Mouse (Mus musculus) adrenal gland, adult 2 months (tissue): Measurements from ENCODE around the gene Map3k4. TPM values are rescaled to one million over a fixed set of nuclear protein-coding genes. Genes with fewer than 3 reads are reported as not detected.
A peak's percentile ranks its signal among the peaks of the same experiment; 100 is the strongest.

ENCODE experiments used
- DNase-seq: peaks from one replicate; pipeline ENCODE4 v3.0.0; 2021
- long read RNA-seq: library from polyadenylated mRNA; stranded (forward); transcript quantifications from one replicate; pipeline ENCODE4 v2.0.0, GENCODE M21; 2021
- polyA plus RNA-seq: library from polyadenylated mRNA; depleted of rRNA; stranded (reverse); fragments of >200 nt; gene quantifications from 2 replicates; pipeline ENCODE4 v1.2.3, GENCODE M21; 2012; rRNA removed
- total RNA-seq, 2 experiments: library from RNA; stranded (reverse); gene quantifications; 2 replicates each; pipeline ENCODE4 v1.2.3; 2021

Map3k4 gene
- total RNA-seq, result 10 to 100 TPM; 24.6 to 30.7 TPM
- 51.3 and 52.1 TPM in 2 replicates for polyA plus RNA-seq
- long read RNA-seq, full-length matches to known transcripts, result 7 of 15 reads
- long read RNA-seq, partial matches to known transcripts, result 7 of 15 reads
- long read RNA-seq, other reads (novel, unspliced or antisense), result 1 of 15 reads

DNA sequence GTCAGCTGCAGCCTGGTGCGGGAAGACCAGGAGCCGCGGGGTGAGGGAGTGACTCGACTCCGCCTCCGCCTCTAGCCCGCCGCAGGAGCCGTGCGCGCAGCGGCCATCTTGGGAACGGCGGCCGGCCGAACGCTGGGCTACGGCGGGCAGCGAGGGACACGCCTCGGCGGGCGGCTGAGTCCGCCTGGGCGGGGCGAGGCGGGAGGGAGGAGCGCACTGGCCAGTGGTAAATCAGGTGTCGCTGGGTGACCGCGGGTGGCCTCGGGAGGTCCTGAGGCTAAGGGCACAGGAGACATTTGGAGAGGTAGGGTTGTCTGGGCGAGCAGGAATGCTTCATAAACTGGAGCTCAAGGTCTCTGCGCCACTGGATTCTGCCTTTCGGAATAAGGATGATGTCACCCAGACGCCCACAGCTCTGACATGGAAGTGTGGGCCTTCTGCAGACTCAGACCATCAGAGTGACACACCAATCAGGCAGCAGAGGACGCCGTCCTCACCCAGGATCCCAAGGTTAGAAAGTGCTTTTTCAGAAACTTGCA, at the start of gene Map3k4:
Map3k4 (minus strand) TSS at position 134 of the 539 bp plus-strand sequence.
- peak; percentile 98 for DNase-seq

DNA sequence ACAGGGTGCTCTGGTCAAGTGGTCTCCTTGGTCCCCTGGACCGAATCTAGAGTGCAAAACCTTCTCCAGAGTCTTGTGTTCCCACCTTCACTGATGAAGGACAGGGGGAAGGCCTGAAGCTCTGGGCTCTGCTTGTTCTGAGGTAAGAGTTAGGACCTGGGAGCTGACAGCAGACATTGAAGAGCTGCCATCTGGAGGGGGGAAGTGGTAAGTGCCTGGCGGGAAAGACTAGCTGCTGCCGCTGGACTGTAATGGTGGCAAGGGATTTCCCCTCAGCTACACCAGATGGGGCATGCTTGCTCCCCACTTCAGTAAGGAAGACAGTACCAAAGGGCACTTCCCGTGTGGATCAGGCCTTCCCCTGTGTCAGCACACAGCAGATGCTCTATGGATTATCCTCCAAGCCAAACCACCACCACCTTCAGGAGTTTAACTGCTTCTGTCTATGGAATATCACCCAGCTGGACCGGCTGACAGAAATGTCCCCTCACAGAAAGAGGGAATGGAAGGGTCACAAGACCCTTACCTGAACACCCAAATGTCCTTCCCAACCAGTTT, 48.9 kb upstream of the Map3k4 start:
- peak; percentile 76 for DNase-seq

GRCm38 (mm10) chr17:12364426-12364735, 45.8 kb upstream of the Map3k4 start:
- no peak for DNase-seq

- DNase-seq, result no peak
Measured at GRCm38 (mm10) chr17:12363601-12364425, 45.2 kb upstream of the Map3k4 start.

DNA sequence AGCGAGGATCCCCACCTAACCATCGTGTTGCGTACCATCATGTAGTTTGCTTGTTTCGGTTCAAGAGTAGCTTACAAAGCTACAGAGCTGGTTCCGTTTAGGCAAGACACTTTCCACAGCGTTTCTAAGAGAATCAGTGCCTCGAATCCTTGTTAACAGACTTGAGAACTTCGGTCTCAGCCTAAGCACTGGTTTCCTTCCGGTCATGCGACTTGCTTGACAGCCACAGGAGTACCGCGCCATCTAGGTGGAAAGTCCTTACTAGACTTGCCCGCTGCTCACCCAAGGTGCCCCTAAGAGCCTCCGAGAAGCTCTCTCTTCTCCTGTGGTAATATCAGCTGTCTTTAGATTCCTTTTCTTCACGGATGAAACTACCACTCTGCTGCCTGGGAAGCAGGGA, 41.3 kb upstream of the Map3k4 start:
- no peak for DNase-seq

GRCm38 (mm10) chr17:12352781-12353180, 34.2 kb upstream of the Map3k4 start:
- no peak for DNase-seq

GRCm38 (mm10) chr17:12351564-12351963, 33.0 kb upstream of the Map3k4 start:
- no peak for DNase-seq

GRCm38 (mm10) chr17:12347462-12347861, 28.9 kb upstream of the Map3k4 start:
- no peak for DNase-seq

DNA sequence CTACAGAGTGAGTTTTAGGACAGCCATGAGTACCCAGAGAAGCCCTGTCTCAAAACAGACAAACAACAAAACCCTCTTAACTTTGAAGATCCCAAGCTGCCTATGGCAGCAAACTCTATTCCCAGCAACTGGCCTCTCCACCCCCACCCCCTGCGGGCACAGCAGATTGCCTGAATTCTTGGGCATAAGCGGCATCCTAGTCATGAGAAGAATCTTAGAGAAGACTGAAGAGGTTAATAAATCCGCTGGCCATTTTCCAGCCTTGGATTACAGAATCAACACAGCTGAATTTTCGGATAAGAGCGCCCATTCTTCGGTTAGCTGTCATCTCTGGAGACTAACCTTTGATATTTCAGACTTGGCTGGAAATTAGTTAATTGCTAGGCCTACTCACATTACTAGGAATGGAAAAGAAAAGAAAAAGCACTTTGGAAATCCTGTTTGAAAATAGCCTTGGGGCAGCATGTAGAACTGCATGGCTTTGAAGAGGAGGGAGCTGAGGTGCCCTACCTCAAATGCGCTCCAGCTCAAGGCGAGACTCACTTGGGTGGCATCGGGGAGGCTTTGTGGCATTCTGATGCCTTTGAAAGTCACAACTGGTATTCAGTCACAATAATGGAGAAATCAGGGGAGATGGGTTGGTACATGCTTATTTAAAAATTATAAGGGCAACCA, 25.2 kb upstream of the Map3k4 start:
- no peak for DNase-seq

- DNase-seq, result no peak
Measured at GRCm38 (mm10) chr17:12337156-12337555, 18.6 kb upstream of the Map3k4 start.

DNA sequence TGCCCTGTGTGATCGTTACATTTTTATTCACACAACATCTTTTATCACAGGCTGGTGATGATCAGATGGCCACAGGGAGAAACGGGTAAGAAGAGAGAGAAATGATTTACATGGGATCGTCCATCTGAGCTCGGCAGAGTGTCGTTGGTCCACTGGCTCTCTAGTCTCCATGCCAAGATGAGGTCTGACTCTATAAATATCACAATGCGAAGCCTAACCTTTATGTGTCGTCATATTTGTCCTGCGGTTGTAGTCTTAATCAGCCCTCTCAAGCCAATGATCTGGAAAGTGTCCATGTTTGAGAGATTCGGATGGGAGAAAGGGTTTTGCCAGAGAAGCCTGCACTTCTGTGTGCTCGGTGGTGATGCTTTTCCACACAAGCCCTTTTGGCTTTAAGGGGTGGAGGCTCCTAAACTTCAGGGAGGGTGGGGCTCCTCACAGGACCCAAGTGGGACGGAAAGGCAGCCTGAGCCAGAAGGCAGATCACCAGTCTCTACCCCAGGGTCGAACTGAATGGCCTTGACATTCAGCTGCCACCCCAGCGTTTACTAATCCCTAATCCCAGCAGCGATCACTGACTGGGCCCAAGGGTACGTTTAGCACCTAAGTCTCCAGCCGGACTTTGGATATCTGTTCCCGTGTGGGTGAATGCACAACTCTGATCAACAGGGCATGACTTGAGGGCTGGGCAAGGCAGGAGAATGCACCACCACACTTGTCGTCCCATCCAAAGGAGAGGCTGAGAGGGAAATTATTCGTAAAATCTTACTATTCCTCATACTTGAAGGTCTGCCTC, 17.7 kb upstream of the Map3k4 start:
- DNase-seq, result no peak

- DNase-seq, result no peak
Measured at GRCm38 (mm10) chr17:12335115-12335514, 16.5 kb upstream of the Map3k4 start.

DNA sequence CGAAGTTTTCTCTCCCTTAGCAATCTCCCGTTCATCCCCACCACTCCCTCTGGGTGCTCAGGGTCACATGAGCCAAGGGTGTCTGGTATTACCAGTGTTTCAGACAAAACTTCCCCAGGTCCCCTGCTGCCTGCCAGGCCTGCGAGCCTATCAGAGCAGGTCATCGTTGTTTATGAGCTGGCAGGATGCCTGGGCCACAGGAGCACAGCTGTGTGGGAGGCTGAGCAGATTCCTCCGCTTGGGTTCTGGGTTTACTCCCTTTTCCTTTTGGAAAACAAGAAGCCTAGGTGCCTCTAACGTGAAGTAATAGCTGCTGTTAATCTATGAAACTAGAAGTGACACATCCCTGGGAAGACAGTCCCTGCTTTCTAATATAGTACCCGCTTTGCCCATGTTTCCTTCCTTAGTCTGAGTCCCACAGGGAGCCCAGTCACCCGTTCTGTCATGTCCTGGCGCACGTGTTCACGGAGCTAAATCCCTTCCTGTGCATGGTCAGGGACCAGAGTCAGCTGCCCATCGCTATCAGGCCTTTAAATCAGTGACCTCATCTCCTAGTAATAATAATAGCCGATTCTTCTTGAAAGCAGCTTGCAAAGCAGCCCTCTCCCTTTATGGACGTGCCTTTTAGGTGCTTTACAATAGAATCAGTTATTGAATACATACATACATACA, 9.4 kb upstream of the Map3k4 start:
- peak; percentile 86 for DNase-seq

GRCm38 (mm10) chr17:12319786-12320185, 1.2 kb upstream of the Map3k4 start:
- DNase-seq, result no peak

DNA sequence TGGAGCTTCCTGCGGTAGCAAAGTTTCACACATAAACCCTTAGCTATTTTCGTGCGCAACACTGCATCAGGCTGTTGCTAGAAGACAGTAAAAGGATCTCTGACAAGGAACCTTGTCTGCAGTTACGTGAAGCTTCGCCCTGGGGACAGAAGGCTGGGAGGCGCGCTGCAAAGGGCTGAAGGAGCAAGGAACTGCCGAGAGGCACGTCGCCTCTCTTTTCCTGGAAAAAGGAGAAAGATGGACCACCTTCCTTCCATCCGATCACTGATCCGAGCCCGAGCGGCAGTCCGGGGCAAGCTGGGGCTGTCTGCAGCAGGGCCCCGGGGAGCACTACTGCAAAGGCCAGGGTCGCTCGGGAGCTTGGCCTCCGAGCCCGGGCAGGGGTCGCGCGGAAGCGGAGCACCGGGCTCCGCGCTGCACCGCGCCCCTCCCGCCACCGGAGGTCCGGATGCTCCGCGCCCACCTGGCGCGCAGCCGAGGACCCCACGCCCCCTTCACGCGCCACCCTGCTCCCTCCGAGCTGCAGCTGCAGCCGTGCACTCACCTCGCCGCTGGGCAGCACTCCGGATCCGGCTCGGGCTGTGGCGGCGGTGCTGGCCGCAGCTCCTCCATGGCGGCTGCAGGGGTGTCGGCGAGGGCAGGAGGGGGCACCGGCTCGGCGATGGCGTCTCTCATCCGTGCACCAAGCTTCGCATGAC, 493 bp downstream of the Map3k4 start:
- no peak for DNase-seq

DNA sequence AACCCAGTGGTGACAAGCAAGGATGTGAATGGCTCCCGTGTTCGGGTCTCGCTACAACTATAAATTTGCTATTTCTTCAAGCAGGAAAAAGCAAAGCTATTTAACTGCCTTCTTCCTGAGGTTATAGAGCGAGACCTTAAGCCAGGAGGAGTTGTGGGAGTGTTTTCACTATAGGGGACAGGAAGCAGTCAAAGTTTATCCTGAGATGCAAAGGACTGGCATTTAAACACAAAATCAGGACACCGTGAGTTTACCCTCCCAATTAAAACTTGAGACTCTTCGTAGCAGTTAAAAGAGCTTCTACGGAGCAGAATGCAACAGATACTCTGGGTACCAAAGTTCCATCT, 1.0 kb downstream of the Map3k4 start:
- DNase-seq, result no peak

DNA sequence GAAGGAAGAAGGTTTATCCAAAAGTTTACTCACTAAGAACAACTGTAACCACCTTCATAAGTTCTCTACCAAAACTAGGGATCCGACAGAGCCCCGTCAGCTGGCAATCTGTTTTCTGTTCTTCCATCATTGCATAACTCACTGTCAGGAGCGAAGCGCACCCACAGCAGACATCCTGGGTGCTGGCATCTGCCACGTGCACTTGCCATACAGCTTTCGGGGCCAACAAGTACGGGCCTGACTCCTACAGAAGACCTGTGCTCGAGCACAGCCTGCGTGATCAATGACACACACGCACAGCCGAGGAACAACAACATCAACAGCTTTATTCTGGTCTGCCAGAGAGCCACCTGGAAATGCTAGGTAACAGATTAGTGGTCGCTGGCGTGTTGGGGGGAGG, 2.3 kb downstream of the Map3k4 start:
- no peak for DNase-seq

DNA sequence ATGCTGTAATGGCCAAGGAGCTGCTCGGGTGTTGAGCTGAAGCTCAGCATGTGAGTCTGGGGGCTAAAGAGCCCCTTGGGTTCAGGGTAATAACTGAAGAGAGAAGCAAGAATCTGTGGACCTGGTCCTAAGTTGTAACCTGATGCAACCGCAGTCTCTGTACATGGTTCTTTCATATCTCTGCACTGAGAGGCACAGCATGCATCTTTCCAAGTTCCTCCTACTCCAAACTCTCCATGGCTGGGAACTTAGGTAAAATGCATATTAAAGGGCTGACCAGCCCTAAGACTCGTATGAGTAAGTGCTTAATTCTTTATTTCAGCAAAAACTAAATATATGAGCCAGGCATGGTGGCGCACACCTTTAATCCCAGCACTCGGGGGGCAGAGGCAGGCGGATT, 6.3 kb downstream of the Map3k4 start:
- DNase-seq, result no peak

DNA sequence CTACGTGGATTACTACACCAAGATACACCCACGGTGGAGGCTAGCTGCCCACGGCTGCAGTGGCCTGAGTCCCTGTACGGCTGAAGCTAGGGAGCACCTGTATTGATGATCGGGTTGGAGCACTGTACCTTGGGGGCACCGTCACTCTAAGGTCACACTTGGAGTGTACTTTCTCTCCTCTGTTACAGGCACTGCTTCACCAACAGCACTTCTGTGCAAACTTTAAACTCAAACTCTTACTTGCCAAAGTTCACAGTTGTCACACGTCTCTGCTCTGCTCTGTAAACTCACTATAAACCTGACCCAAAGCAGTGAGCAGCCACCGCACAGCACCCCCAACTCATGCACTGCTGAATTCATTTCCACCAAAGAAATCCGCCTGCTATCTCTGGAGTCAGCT, 9.1 kb downstream of the Map3k4 start:
- no peak for DNase-seq

GRCm38 (mm10) chr17:12309059-12309458, 9.5 kb downstream of the Map3k4 start:
- DNase-seq, result no peak
